Mouse (Mus musculus) embryonic facial prominence, embryonic 15.5 days (tissue): ENCODE results near the gene Camk2n1. TPM values are rescaled to one million over a fixed set of nuclear protein-coding genes. Genes with fewer than 3 reads are reported as not detected.

ENCODE experiments used
- ATAC-seq: fragments of 200-750 bp; cut with Nextera tagmentation; 2 replicates; pipeline ENCODE4 v1.8.0; 2017; ENCODE audit warnings: low read depth, moderate TSS enrichment; ENCODE audit not compliant: insufficient number of reproducible peaks, low FRiP score, low TSS enrichment
- H3K27ac ChIP-seq: fragments of 300-500 bp; sonication (generic); replicated peaks from 2 replicates; pipeline ENCODE4 v1.5.1; 2015; ENCODE audit warnings: mild to moderate bottlenecking, inconsistent platforms
- H3K27me3 ChIP-seq: fragments of 300-500 bp; sonication (generic); 2 replicates; pipeline ENCODE4 v1.6.1; 2015; ENCODE audit warnings: inconsistent platforms
- H3K36me3 ChIP-seq: fragments of 300-500 bp; sonication (generic); 2 replicates; pipeline ENCODE4 v1.6.1; 2015; ENCODE audit warnings: mild to moderate bottlenecking, inconsistent platforms
- H3K4me1 ChIP-seq: fragments of 300-500 bp; sonication (generic); 2 replicates; pipeline ENCODE4 v1.6.1; 2015; ENCODE audit warnings: inconsistent platforms
- H3K4me2 ChIP-seq: fragments of 300-500 bp; sonication (generic); replicated peaks from 2 replicates; pipeline ENCODE4 v1.6.1; 2015; ENCODE audit warnings: mild to moderate bottlenecking, inconsistent platforms
- H3K4me3 ChIP-seq: fragments of 300-500 bp; sonication (generic); replicated peaks from 2 replicates; pipeline ENCODE4 v1.5.1; 2015; ENCODE audit warnings: mild to moderate bottlenecking, inconsistent platforms
- H3K9ac ChIP-seq: fragments of 300-500 bp; sonication (generic); 2 replicates; pipeline ENCODE4 v1.6.1; 2015; ENCODE audit warnings: inconsistent platforms
- H3K9me3 ChIP-seq: fragments of 300-500 bp; sonication (generic); replicated peaks from 2 replicates; pipeline ENCODE4 v1.6.1; 2016; ENCODE audit warnings: inconsistent platforms
- WGBS: fragments of 180-500 bp; shearing (Covaris S2); methylation state at CpG from one replicate; pipeline ENCODE4 v1.1.7; 2015; 5-methylcytosine and 5-hydroxymethylcytosine counted together
- polyA plus RNA-seq: library from polyadenylated mRNA; unstranded; fragments of >200 nt; fragmentation: Nextera tagmentation; extraction: Ambion mirVana; gene quantifications from 2 replicates; pipeline ENCODE4 v1.2.1, GENCODE M21; 2015

Camk2n1 gene
- polyA plus RNA-seq, 1 experiment from 2014 or later, result 3.1 TPM

DNA sequence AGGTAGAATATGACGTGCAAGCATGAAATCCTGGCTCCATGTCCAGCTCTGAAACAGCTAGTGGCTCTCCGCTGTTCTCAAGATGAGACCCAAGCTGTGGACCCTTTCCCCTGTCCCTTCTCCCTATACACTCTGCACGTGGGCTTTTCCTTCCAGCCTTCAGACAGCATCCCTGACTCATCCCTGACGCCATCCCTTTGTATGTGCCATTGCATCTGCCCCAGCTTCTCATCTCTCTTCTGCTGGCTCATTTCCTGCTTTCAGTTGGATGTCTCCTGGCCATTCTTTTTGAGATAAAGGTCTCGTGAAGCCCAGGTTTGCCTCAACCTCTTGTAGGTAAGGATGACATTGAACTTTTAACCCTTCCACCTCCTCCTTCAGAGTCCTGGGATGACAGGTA, 46.9 kb downstream of the Camk2n1 start:
- Histone ChIP-seq H3K9ac (no peak overlapping the region), H3K4me1 (peaks cover 16% of the 10 kb centered on the region), H3K9me3 (no peaks in the 10 kb centered on the region), H3K27ac (no peak overlapping the region), H3K4me3 (no peak overlapping the region), H3K27me3 (peaks cover 25% of the 10 kb centered on the region), H3K4me2 (no peak overlapping the region), H3K36me3 (no peaks in the 10 kb centered on the region)
- no peak for ATAC-seq
- WGBS, result 74% methylated on average over 5 of the region's 5 CpGs

DNA sequence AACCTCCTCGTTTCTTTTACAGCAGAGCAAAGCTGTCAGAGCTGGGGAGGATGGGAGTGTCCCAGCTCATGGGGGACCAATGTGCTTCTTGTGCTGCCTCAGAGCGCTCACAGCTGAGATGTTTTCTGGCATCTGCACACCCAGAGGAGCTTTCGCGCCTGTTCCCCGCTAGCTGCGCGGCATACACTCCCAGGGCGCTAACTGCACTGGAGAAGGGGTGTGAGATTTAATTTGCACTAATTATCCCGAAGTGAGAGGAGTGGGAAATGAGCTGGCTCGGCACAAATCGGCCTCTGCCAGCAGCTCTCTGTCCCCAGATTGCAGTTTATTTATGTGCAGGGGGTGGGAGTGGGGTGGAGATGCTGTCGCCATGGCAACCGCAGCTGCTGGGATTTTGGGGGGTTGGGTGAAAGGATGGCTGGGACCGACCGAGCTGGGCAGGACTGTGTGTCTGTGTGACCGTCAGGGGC, 50.6 kb downstream of the Camk2n1 start:
- Histone ChIP-seq H3K9ac (no peak overlapping the region), H3K4me3 (no peak overlapping the region), H3K9me3 (no peaks in the 10 kb centered on the region), H3K4me2 (no peak overlapping the region), H3K4me1 (peaks cover 12% of the 10 kb centered on the region; the same call in 1 of the 2 replicates), H3K27me3 (peaks cover 27% of the 10 kb centered on the region), H3K36me3 (no peaks in the 10 kb centered on the region), H3K27ac (no peak overlapping the region)
- WGBS, result 1% methylated on average over 16 of the region's 16 CpGs
- ATAC-seq, result peak; percentile 24; the same call in 1 of the 2 replicates

DNA sequence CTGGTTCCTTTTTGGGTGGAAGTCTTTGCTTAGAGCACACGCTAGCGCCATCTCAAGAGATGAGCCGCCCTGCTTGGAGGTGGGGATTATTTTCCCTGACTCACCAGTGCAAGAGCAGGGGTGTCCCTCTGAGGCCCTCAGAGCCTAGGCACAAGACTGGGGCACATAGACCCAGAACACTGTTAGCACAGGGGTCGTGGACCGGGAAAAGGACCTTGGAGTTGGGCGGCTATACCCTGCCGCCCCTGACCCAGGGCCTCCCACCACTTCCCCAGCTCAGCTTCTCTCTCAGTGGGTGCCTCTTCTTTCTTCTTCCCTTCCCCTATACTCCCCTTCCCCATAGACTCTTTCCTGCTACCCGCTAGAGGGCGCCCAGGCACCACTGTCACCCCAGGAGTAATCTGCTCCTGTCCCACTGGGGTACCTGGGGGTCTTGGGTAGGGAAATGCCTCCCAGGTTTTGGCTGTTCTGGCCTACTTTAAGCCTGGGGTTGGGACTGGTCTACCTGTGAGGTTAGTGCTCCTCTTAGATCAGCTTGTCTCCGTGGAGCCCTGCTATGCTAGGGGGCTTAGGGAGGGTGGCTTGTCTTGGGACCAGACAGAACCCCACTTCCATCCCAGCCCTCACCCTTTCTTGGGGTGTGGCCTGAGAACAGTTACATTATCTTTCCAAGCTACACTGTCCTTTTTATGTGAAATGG, 51.2 kb downstream of the Camk2n1 start:
- peaks cover 12% of the 10 kb centered on the region; the same call in 1 of the 2 replicates for H3K4me1 ChIP-seq
- 2% methylated on average over 10 of the region's 10 CpGs for WGBS
- no peak for ATAC-seq
- H3K4me3 ChIP-seq, result no peak overlapping the region
- H3K27ac ChIP-seq, result no peak overlapping the region
- H3K9me3 ChIP-seq, result no peaks in the 10 kb centered on the region
- peaks cover 27% of the 10 kb centered on the region for H3K27me3 ChIP-seq
- no peaks in the 10 kb centered on the region for H3K36me3 ChIP-seq
- H3K9ac ChIP-seq, result no peak overlapping the region
- no peak overlapping the region for H3K4me2 ChIP-seq

DNA sequence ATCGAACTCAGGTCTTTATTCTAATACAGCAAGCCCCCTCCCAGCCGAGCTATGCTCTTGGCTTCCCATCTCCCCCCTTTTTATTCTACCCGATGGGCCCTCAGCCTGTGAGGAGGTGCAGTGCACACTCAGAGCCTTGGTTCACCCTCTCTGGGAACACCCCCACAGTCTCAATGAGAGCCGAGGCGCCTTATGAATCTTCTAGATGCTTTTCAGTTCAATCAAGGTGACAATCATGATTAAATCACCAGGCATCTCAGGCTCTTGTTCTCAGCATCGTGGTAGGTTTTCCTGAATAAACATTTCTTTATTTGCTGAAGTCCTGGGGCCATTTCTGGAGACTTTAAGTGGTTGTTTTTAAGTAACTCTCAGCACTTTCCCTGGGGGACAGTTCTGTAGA, 53.8 kb downstream of the Camk2n1 start:
- H3K27ac ChIP-seq, result no peak overlapping the region
- H3K36me3 ChIP-seq, result no peaks in the 10 kb centered on the region
- H3K27me3 ChIP-seq, result peaks cover 29% of the 10 kb centered on the region
- no peak overlapping the region for H3K4me2 ChIP-seq
- no peak overlapping the region for H3K4me3 ChIP-seq
- peaks cover 12% of the 10 kb centered on the region; the same call in 1 of the 2 replicates for H3K4me1 ChIP-seq
- no peaks in the 10 kb centered on the region for H3K9me3 ChIP-seq
- no peak for ATAC-seq
- H3K9ac ChIP-seq, result no peak overlapping the region
- WGBS, result 46% methylated on average over 6 of the region's 6 CpGs

Other genes starting within 250 kb of the Camk2n1 start
- 153 and 157 TPM in 2 replicates for gene Hp1bp3, start 238.0 kb upstream of the Camk2n1 start, polyA plus RNA-seq
- gene Sh2d5, start 203.9 kb upstream of the Camk2n1 start, polyA plus RNA-seq, result 0.49 and 0.50 TPM in 2 replicates
- 2.0 and 2.3 TPM in 2 replicates for gene Kif17, start 203.9 kb upstream of the Camk2n1 start, polyA plus RNA-seq
- 361 and 369 TPM in 2 replicates for gene Ddost, start 149.6 kb upstream of the Camk2n1 start, polyA plus RNA-seq
- 65.2 and 67.0 TPM in 2 replicates for gene Pink1, start 128.0 kb upstream of the Camk2n1 start, polyA plus RNA-seq
- gene Cda, start 86.3 kb upstream of the Camk2n1 start, polyA plus RNA-seq, result 6.6 and 7.4 TPM in 2 replicates
- gene Fam43b, start 57.8 kb upstream of the Camk2n1 start, polyA plus RNA-seq, result 0.09 and 0.11 TPM in 2 replicates
- 17.7 and 18.0 TPM in 2 replicates for gene Mul1, start 19.6 kb upstream of the Camk2n1 start, polyA plus RNA-seq
- 0.23 TPM in 1 of 2 replicates, not detected in the other for gene Vwa5b1, start 181.6 kb downstream of the Camk2n1 start, polyA plus RNA-seq